Mouse (Mus musculus) right cerebral cortex, postnatal 14 days (tissue): ENCODE data around the gene Mybph.

Source experiments
- DNase-seq: peaks from one replicate; pipeline ENCODE4 v3.0.0; 2022

The Mybph gene

DNA sequence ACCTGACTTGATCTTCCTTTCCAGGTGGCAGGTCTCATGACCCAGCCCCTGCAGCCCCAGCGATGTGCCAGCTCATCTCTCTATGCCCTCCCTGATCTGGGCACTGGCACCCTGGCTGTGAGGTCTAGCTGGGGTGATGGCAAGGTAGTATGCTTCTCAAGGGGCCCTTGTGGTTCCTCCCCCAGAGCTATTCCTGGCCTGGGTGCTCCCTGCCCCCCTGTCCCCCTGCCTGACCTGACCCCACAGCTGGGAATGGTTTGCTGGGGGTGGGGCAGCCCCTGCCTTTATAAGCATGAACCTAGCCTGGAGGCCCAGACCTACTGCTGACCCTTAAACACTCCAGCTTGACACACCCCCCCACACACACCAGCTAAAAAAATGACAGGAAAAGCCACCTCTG is at the start of gene Mybph:
TSS of gene Mybph (plus strand) at position 323 of the 400 bp plus-strand sequence.
- DNase-seq, result no peak

- peak; percentile 36 for DNase-seq
Measured at GRCm38 (mm10) chr1:134146066-134146465, 47.2 kb upstream of the Mybph start.

GRCm38 (mm10) chr1:134150076-134150475 is 43.2 kb upstream of the Mybph start:
- DNase-seq, result no peak

GRCm38 (mm10) chr1:134150745-134151144 is 42.5 kb upstream of the Mybph start:
- no peak for DNase-seq

GRCm38 (mm10) chr1:134151655-134152412 is 41.4 kb upstream of the Mybph start:
- DNase-seq, result peak; percentile 70

GRCm38 (mm10) chr1:134152626-134153590 is 40.3 kb upstream of the Mybph start:
- DNase-seq, result no peak

GRCm38 (mm10) chr1:134154121-134154520 is 39.1 kb upstream of the Mybph start:
- DNase-seq, result no peak

- no peak for DNase-seq
Measured at GRCm38 (mm10) chr1:134154655-134155054, 38.6 kb upstream of the Mybph start.

- no peak for DNase-seq
Measured at GRCm38 (mm10) chr1:134160404-134160803, 32.8 kb upstream of the Mybph start.

DNA sequence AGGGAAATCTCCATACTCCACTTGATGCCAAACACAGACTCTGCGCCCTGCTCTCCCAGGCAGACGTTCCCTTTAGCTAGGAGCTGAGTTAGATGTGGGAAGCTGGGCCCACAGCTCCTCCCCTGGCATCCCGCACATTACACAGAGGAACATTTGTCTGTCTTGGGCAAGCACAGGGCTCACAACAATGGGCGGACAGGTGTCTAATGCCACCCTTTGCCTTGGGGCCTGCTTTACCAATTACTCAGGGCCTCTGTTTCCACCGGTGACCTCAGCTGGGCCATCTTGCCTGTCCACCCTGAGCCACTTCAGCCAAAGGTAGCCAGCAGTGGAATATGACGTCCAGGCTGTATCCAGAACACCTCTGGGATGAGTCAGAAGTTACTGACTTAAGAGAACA is 31.8 kb upstream of the Mybph start:
- DNase-seq, result no peak

GRCm38 (mm10) chr1:134162510-134163225 is 30.6 kb upstream of the Mybph start:
- DNase-seq, result no peak

GRCm38 (mm10) chr1:134163476-134163875 is 29.8 kb upstream of the Mybph start:
- DNase-seq, result no peak

- DNase-seq, result no peak
Measured at GRCm38 (mm10) chr1:134164454-134164853, 28.8 kb upstream of the Mybph start.

GRCm38 (mm10) chr1:134166547-134166946 is 26.7 kb upstream of the Mybph start:
- DNase-seq, result no peak

DNA sequence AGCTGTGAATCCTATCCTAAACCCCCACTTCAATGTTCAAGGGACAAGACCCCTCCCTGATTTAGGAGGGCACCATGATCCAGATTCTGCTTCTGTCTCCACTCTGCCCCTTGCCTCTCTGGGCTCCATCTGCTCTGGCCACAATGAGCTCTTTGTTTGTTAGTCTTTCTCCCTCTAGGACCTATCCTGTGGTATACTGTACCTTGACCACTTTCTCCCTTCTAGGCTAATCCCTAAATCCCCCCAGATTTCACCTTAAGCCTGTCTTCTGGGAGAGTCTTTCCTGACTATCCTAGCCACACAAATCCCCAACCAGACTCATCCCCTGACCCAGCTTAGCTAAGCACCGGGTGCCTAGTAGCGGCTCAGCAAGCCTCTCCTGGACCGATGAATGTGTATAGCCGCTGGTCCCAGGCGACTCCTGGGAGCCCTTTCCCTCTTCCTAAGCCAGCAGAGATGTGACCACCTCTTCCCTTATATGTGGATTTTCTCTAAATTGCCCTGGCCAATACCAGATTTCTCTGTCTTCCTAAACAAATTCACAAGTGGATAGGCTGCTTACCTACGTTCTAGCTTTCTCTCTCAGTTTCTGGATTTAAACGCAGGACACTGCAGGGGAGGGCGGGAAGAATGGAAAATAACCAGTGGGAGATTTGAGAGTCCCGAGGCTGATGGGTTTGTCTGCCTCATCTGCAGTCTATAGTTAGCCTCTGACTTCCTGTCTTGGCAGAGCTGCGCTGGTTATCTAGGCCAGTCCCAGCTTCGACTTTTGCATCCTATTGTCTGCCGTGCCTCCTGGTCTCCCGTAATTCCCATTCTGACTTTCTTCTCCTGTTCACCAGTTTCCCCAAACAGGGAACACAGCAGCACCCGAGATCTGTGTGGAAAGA is 25.6 kb upstream of the Mybph start:
- no peak for DNase-seq

DNA sequence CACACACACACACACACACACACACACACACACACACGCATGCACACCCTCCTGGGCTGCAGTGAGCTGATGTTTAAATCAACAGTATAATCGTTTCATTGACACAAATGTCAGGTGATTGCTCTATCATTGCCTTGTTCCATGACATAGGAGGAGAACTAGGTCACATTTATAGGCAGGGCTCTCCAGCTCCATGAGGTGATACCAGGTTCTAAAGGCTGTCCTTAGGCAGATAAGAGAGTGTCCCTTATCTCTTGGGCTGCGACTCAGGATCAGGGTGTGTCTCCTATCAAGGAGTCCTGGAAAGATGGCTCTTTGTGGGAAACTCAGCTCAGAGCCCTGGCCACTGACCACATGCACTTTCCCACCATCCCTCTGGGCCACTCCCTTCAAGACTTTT is 24.7 kb upstream of the Mybph start:
- DNase-seq, result no peak

GRCm38 (mm10) chr1:134168985-134169697 is 24.1 kb upstream of the Mybph start:
- DNase-seq, result no peak

DNA sequence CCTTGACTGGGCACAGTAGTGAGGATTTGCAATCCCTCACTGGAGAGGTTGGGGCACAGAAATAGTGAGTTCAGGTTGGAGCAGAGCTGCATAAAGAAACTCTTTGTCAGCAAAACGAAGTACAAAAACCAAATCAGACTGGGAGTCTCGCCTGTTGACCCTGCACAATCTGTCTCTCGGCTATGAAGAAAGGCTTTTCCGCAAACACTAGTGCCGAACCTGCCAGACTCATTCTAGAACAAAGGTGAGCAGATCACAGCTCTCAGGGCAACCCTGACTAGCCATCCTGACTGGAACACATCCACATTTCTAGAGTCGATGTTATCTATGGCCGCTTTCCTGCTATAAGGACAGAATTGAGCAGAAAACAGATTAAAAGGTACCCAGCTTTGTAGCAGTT is 20.2 kb upstream of the Mybph start:
- DNase-seq, result no peak

- no peak for DNase-seq
Measured at GRCm38 (mm10) chr1:134177976-134178375, 15.3 kb upstream of the Mybph start.

DNA sequence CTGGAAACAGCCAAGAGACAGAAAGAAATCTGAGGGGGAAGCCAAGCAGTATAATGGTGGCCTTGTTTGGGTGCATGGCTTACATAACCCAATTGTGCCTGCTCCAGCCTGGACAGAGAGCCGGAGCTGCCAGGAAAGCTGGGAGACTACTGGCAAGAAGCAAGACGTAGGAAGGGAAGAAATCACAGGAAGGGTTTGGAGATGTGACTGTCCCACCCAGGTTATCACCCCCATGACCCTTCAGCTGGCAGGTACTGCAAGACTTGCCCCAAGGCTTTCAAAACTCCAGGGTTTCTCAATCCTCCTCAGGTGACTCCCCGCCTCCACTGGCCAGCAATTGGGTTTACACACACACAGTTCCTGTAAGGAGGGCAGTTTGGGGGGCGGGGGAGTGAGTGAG is 11.2 kb upstream of the Mybph start, which contains the start of gene Chil1:
TSS of gene Chil1 (plus strand) at position 152 of the 400 bp plus-strand sequence.
- no peak for DNase-seq

- DNase-seq, result no peak
Measured at GRCm38 (mm10) chr1:134184089-134184488, 9.2 kb upstream of the Mybph start.
